Mouse (Mus musculus): Measurements from ENCODE around the gene Arpc1b.
"Not testable (repeated sequence)": the region's sequence is repeated elsewhere in the genome, so short reads cannot be mapped to it uniquely, and the experiment has no call there.

Arpc1b gene
- long read RNA-seq, experiment 1, transcript Arpc1b-201 (10 exons, 3,105 nt) = major isoform, 243 of 270 reads
- long read RNA-seq, experiment 1, partial matches to known transcripts = 12 of 270 reads
- long read RNA-seq, experiment 1, other reads (novel, unspliced or antisense) = 13 of 270 reads
- long read RNA-seq, experiment 2, transcript Arpc1b-201 (10 exons, 3,105 nt) = major isoform, 330 of 363 reads
- long read RNA-seq, experiment 2, partial matches to known transcripts = 14 of 363 reads
- long read RNA-seq, experiment 2, other reads (novel, unspliced or antisense) = 19 of 363 reads

DNA sequence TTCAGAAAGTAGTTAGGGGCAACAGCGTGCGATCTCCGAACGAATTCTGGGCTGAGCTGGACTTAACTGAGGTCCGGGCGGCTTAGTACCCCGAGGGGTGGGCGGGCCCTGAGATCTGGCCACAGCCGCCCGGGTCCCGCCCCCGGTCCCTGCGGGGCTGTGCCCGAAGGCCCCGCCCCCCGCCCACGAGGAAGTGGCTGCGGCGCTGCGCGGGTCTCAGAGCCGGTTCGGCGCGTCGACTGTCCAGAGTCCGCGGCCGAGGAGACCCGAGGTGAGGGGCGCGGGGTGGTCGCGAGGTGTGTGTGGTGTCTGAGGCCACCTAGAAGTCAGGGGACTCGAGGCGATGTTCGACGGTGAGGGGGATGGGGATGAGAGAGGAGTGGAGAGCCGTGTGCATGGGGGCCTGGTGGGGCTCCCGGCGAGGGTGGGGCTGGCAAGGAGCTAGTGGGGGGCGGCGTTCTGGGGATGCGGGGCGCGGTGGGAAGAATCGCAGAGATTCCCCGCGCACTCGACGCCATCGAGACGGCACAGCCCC, at the start of gene Arpc1b:
TSS of gene Arpc1b (plus strand) at position 145 of the 535 bp plus-strand sequence.
- intact Hi-C loops (cut with DNase I) = no loop called here

DNA sequence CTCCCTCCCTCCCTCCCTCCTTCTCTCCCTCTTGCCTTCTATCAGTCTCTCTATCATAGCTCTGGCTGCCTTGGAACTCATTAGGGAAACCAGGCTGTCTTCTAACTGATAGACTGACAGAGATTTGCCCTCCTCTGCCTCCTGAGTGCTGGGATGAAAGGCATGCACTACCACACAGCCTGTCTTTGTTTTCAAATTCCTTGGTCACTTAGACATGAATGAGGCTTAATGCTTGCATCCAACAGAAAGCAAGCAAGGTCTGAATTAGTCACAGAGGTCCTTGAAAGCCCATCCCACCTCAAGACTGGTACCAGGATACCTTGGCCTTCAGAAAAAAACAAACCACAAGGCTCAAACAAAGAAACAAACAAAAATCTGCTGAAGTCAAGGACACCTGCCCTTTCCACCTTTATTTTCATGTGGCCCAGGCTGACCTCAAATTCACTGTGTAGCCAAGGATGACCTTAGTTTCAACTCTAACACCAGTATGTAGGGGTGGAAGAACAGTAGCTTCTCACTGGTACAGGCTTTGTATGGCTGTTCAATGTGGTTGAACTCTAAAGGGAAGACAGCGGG, 49.2 kb upstream of the Arpc1b start:
- intact Hi-C loops (cut with DNase I) = loop anchor here (5.0 kb wide), 1 partner anchor 48 kb away; no protein-coding TSS in a partner anchor

GRCm38 (mm10) chr5:145068863-145069262, 45.2 kb upstream of the Arpc1b start:
- intact Hi-C loops (cut with DNase I) = loop anchor here (5.0 kb wide), 1 partner anchor 52 kb away; no protein-coding TSS in a partner anchor

- intact Hi-C loops (cut with DNase I) = loop anchor here (5.0 kb wide), 1 partner anchor 52 kb away; no protein-coding TSS in a partner anchor
Observed at GRCm38 (mm10) chr5:145069707-145070106, 44.3 kb upstream of the Arpc1b start.

DNA sequence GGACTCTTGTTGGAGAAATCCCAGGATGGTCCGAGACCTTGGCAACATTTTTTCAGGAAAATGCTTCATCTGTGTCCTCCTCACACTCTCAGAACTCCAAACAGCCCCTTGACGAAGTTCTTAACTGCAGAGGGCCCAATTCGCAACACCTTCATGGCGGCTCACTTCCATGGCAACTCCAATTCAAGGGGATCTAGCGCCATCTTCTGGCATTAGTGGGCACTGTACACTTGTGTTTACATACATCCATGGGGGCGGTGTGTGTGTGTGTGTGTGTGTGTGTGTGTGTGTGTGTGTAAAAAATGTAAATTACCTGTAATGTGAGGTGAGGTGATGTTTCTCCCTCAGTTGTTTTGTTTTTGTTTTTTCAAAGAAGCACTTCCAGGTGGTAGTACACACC, 42.7 kb upstream of the Arpc1b start:
- intact Hi-C loops (cut with DNase I) = no loop called here

DNA sequence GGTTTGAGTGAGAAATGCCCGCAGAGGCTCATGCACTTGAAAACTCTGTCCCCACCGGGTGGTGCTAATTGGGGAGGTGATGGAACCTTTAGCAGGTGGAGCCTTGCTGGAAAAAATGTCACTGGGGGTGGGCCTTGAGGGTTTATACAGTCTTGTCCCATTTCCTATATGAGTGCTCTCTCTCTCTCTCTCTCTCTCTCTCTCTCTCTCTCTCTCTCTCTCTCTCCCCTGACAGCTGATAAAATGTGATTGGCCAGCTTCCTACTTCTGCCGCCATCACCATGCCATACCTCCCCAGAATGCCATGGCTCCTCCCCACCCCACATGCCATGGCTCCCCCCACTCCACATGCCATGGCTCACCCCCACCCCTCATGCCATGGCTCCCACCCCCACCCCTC, 38.9 kb upstream of the Arpc1b start:
- intact Hi-C loops (cut with DNase I) = no loop called here

GRCm38 (mm10) chr5:145081866-145082613, 32.0 kb upstream of the Arpc1b start:
- intact Hi-C loops (cut with DNase I) = loop anchor here (2.0 kb wide), 1 partner anchor 35 kb away; no protein-coding TSS in a partner anchor

DNA sequence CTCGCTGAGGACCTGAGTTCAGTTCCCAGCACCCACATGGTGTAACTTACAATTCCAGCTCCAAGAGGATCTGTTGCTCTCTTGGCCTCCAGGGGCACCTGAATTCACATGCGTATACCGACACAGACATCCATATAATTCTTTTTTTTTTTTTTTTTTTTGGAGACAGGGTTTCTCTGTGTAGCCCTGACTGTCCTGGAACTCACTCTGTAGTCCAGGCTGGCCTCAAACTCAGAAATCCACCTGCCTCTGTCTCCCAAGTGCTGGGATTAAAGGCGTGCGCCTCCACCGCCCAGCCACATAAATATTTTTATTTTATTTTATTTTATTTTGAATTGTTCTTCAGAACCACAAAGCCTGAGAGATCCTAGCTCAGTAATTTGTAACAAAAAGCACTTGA, 30.8 kb upstream of the Arpc1b start:
- intact Hi-C loops (cut with DNase I) = loop anchor here (2.0 kb wide), 1 partner anchor 34 kb away; no protein-coding TSS in a partner anchor

DNA sequence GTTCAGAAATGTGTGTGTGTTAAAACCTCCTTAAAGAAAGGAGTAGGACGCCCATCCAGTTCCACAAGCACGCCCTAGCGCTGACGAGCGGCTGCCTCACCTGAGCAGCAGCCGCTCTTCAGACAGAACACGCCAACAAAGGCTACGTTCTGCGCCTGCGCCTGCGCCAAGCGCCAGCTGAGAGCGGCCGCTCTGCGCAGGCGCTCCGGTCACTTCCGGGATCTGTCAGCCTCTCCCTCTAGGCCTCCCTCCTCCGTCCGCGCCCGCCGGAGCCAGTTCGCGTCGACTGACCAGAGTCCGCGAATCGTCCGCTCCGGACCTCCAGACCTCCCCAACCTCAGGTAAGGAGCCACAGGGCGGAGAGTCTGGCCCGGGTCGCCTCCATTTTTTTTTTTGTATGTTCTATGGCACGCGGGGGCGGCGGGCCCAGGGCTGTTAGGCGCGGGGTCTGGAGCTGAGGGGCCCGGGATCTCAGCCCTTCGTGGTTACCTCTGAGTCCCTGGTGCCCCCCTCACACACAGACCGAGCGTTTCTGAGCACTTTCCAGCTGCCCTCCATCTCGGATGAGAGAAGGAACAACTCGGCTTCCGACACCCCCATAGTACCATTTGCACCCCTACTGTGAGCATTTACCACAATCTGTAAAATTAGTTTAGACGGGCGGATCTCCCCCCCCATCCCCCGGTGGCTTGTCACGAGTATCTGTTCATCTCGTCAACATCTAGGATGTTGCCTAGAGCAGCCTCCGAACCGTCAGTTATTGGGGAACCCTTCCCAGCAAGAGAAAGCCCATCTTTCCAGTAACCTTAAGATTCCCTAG, 30.2 kb upstream of the Arpc1b start, which contains the start of the genes Arpc1a and Kpna7:
TSS of gene Arpc1a (plus strand) at position 199 of the 820 bp plus-strand sequence.
TSS of gene Kpna7 (minus strand) at position 399 of the 820 bp plus-strand sequence.
- intact Hi-C loops (cut with DNase I) = loop anchor here (2.0 kb wide), 1 partner anchor 33 kb away; no protein-coding TSS in a partner anchor

DNA sequence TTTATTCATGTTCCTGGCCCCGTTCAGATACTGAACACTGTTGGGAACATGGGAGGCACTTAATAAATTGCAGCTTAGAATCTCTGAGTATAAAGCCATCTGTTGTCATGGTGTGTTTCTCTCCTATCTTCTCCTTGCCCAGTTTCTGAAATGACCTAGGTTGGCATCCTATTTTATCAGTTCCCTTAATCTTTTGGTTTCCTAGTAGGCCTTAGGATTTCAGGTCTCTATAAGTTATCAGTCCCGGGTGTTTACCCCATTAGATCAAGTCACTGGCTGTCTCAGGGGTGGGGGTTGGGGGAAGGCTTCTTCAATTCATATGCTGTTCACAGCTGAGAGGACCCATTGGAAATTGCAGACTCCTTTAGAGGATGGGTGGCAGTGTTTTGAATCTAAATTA, 29.2 kb upstream of the Arpc1b start:
- intact Hi-C loops (cut with DNase I) = no loop called here

DNA sequence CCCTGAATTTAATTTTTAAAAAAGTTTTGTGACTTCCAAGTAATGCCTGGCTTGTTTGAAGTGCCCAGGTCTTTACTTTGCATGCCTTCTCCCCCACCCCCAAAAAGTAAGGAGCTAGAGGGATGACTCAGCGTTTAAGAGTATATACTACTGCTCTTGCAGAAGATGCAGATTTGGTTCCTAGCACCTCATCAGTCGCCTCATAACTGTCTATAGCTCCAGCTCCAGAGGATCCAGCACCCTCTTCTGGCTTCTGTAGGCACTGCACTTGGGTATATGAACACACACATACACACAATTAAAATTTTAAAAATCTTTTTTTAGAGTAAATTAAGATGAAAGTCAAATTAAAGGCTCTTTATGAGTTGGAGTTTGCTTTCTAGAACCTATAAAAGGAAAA, 25.8 kb upstream of the Arpc1b start:
- intact Hi-C loops (cut with DNase I) = no loop called here

DNA sequence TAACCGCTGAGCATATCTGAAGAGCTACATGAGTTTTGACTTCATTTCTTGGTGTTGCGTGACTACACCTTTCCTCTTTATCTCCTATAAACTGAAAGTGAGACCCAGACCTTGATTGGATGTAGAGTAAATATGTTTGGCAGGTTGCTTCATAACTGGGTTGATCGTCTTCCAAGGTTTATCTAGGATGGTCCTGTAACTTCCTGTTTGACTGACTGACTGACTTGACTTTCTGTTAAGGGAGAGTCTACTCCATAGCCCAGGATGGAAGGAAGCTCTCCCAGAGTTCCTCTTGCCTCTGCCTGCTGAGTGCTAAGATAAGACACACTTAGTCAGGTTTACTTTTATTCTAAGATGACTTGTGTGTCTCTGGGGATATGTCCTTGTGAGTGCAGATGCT, 24.1 kb upstream of the Arpc1b start:
- intact Hi-C loops (cut with DNase I) = no loop called here

DNA sequence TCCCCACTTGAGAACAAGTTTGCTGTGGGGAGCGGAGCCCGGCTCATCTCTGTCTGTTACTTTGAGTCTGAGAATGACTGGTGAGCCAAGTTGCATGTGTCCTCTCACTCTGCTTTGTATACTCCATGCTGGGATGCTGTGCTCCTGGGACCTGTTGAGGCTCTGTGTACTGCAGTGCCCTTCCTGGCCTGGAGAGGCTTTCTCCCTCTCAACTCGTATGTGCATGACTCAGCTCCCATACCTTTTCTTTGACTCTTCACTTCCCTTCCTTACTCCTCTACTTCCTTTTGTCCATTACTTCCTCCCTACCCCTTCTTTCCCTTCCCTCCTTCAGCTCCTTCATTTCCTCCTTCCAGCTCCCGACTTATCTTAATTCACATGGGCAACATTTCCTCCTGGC, 17.8 kb upstream of the Arpc1b start:
- intact Hi-C loops (cut with DNase I) = no loop called here

DNA sequence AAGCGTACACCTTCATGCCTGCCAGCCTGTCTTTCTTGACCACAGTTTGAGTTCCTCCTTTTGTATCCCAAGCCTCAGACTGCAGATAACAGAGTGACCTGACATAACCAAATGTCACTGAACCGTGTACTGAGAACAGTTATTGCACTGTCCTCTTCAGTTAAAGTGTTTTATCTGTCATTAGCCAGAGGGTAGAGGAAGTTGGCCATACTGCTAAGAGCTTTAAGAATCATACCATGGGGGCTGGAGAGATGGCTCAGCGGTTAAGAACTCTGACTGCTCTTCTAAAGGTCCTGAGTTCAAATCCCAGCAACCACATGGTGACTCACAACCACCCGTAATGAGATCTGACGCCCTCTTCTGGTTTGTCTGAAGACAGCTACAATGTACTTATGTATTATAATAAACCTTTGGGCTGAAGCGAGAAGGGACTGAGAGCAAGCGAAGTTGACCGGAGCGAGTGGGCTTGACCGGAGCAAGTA, 15.6 kb upstream of the Arpc1b start:
- intact Hi-C loops (cut with DNase I) = no loop called here

DNA sequence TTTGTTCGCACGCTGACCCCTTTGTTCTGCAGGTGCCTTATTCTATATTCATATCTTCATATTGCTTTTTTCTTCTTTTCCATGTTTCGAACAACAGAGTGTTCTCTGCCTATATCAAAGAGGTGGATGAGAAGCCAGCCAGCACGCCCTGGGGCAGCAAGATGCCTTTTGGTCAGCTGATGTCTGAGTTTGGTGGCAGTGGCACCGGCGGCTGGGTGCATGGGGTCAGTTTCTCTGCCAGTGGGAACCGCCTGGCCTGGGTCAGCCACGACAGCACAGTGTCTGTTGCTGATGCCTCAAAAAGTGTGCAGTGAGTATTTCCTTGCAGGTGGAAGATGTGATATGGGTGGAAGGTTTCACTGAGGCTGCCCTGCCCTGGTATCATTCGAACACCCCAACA, 13.1 kb upstream of the Arpc1b start:
- intact Hi-C loops (cut with DNase I) = no loop called here

DNA sequence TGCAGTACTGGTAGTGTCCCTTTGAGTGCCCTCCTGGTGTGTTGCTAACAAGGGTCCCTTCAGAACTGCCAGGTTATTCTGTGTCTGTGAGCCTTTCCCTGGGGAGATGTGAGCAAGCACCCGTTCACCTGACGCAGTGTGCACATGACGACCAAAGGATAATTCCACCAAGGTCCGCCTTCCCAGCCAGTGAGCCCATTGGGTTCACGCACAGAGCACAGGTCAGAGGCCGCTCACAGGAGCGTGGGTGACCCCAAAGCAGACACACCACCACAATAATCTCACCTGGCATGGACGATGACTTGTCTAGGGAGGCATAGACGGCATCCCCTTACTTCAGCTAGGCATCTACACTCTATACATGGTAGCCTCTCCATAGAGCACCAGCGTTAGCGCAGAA, 12.6 kb upstream of the Arpc1b start:
- intact Hi-C loops (cut with DNase I) = not testable (repeated sequence)

DNA sequence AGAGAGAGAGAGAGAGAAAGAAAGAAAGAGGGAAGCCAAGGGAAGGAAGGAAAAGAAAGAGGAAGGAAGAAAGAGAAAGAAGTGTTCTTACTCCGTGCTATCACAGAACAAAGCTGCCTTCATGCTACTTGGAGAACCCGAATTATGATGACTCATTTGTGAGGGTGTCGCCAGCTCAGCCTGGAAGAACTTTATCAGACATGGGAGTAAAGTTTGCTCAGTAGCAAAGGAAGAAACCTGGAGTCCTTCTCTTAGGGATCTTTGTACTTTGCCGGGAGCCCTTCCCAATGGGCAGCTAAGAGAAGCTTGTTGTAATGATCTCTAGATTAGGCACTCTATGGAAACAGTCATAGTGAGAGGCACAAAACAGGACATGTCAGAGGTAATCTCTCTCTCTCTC, 11.3 kb upstream of the Arpc1b start:
- intact Hi-C loops (cut with DNase I) = no loop called here

- intact Hi-C loops (cut with DNase I) = no loop called here
Observed at GRCm38 (mm10) chr5:145104328-145104727, 9.7 kb upstream of the Arpc1b start.

DNA sequence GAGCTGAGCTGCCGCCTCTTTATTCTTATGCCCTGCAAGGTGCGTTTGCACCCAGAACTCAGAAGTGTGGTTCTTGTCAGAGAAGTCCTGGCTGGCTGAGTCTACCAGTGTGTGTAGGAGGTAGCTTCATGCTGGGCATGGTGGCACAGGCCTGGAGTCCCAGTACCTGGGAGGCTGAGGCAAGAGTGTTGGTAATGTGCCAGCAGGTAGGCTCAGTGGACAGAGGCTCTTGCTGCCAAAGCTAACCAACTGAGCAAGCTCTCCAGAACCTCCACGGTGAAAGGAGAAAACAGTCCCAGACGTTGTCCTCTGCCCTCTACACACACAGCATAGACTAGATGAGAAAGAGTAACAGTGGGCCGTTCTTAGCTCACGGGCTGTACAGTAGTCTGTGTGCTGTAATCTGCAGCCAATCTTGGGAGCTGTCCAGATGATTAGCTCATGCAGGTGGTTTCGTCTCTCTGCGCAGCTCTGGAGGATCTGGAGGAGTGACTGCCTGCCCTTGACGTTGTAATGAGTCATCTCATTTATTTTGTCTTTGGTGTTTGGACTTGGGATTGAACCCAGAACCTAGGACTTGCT, 8.2 kb upstream of the Arpc1b start:
- intact Hi-C loops (cut with DNase I) = no loop called here

DNA sequence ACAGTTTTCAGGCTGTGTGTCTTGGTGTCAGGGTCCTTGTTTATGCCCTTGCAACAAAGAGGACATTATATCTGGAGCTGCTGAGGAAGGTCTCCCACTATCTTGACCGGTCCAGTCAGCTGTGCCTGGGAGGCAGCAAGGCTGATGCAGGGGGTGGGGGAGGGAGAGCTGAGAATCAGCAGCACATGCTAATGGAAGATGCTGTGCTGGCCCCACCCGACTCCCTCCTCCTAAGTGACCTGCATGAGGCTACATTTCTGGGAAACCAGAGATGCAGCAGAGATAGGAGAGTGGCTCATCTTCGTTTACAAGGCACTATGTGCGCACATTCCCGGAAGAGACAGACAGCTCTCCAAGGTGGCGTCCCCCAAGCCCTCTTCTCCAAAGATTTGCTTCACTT, 3.6 kb upstream of the Arpc1b start:
- intact Hi-C loops (cut with DNase I) = no loop called here

Data from adrenal gland (tissue).